In genomic region chr12:91496226-91496558, GRCm38 (mm10) we compare ENCODE assay signal across 19 mouse cellular contexts.
DNase-seq lines count a peak whose midpoint lies in the region; ATAC-seq and TF ChIP-seq lines count a peak whose summit lies in the region.
"Had no signal": no experiment of that assay in that cellular context is flagged by ENCODE, and none has a peak within 500 bp of the region (broad histone marks: within the 10 kb centered on the region; RNA-seq: fewer than 3 reads in every experiment).

No protein-coding gene starts in this region.

- no peaks in the 10 kb centered on the region for H3K36me3 ChIP-seq in hindbrain, embryonic 14.5 days (replicated peaks; ENCODE audit: control insufficient read depth, insufficient read depth)
- H3K36me3 ChIP-seq in hindbrain, embryonic 12.5 days: no peaks in the 10 kb centered on the region
- peaks cover 0 to 21% of the 10 kb centered on the region in 2 experiments; a peak in 2 of 4 replicates for H3K36me3 ChIP-seq in MEL (ENCODE audit: control insufficient read depth in 1 of 2, insufficient read depth in 2 of 2, low read length in 2 of 2)
- H3K36me3 ChIP-seq in forebrain, embryonic 13.5 days (ENCODE audit: poor library complexity, severe bottlenecking): no peaks in the 10 kb centered on the region
- no peaks in the 10 kb centered on the region for H3K36me3 ChIP-seq in midbrain, embryonic 15.5 days (replicated peaks)
- H3K36me3 ChIP-seq: embryonic facial prominence, embryonic 15.5 days; heart, embryonic 15.5 days; midbrain, embryonic 12.5 days; neural tube, embryonic 12.5 days had no signal

- H3K9ac ChIP-seq in hindbrain, embryonic 14.5 days: no peak overlapping the region
- H3K9ac ChIP-seq in hindbrain, embryonic 12.5 days: no peak overlapping the region
- peak overlapping the region; percentile 63 for H3K9ac ChIP-seq in MEL (ENCODE audit: control insufficient read depth, low read depth, low read length, poor library complexity, severe bottlenecking)
- no peak overlapping the region for H3K9ac ChIP-seq in forebrain, embryonic 13.5 days
- no peak overlapping the region for H3K9ac ChIP-seq in midbrain, embryonic 15.5 days
- H3K9ac ChIP-seq: embryonic facial prominence, embryonic 15.5 days; heart, embryonic 15.5 days; midbrain, embryonic 12.5 days; neural tube, embryonic 12.5 days had no signal

- TF ChIP-seq CTCF in MEL (IDR thresholded peaks at IDR 0.05 in 2 of 3, conservative IDR thresholded peaks at IDR 0.05 in 1 of 3; ENCODE audit: control insufficient read depth in 1 of 3, insufficient read depth in 1 of 3, low read depth in 2 of 3, low read length in 3 of 3, poor library complexity in 1 of 3, severe bottlenecking in 1 of 3): no peak

- ATAC-seq in hindbrain, embryonic 14.5 days (ENCODE audit: low FRiP score): no peak
- no peak for ATAC-seq in hindbrain, embryonic 12.5 days (ENCODE audit: low FRiP score)
- ATAC-seq in forebrain, embryonic 13.5 days: 0 out of 2 replicates have a peak, but pooled peaks have one; percentile 4
- peak; percentile 6; the same call in 1 of the 2 replicates for ATAC-seq in midbrain, embryonic 15.5 days (replicated peaks)
- ATAC-seq: hindbrain, postnatal 0 days had no signal

- H3K27ac ChIP-seq in hindbrain, embryonic 14.5 days: peak overlapping the region; percentile 44; the same call in 1 of the 2 replicates
- H3K27ac ChIP-seq in hindbrain, embryonic 12.5 days: no peak overlapping the region
- H3K27ac ChIP-seq in MEL (ENCODE audit: control insufficient read depth, low read depth, low read length): peak overlapping the region; percentile 92
- H3K27ac ChIP-seq in forebrain, embryonic 13.5 days: no peak overlapping the region; the same call in 1 of the 2 replicates
- peak overlapping the region; percentile 19; the same call in 1 of the 2 replicates for H3K27ac ChIP-seq in midbrain, embryonic 15.5 days
- H3K27ac ChIP-seq: embryonic facial prominence, embryonic 15.5 days; heart, embryonic 15.5 days; hindbrain, postnatal 0 days; midbrain, embryonic 12.5 days; neural tube, embryonic 12.5 days had no signal

- H3K4me1 ChIP-seq in hindbrain, embryonic 14.5 days (replicated peaks; ENCODE audit: control insufficient read depth, insufficient read depth, low read length): peaks cover 7% of the 10 kb centered on the region; the same call in 1 of the 2 replicates
- peaks cover 15% of the 10 kb centered on the region for H3K4me1 ChIP-seq in hindbrain, embryonic 12.5 days
- H3K4me1 ChIP-seq in MEL (ENCODE audit: control insufficient read depth in 1 of 2, insufficient read depth in 2 of 2, low read length in 2 of 2): peaks cover 3 to 15% of the 10 kb centered on the region in 2 experiments; a peak in 3 of 4 replicates
- peaks cover 14% of the 10 kb centered on the region for H3K4me1 ChIP-seq in forebrain, embryonic 13.5 days
- H3K4me1 ChIP-seq in midbrain, embryonic 15.5 days: peaks cover 16% of the 10 kb centered on the region
- H3K4me1 ChIP-seq: heart, embryonic 15.5 days had no signal

- no peaks in the 10 kb centered on the region for H3K9me3 ChIP-seq in hindbrain, embryonic 14.5 days (ENCODE audit: control insufficient read depth, low read length)
- H3K9me3 ChIP-seq in hindbrain, embryonic 12.5 days (replicated peaks): no peaks in the 10 kb centered on the region
- no peaks in the 10 kb centered on the region for H3K9me3 ChIP-seq in MEL (replicated peaks; ENCODE audit: insufficient read depth, low read length)
- H3K9me3 ChIP-seq in forebrain, embryonic 13.5 days (replicated peaks): no peaks in the 10 kb centered on the region
- no peaks in the 10 kb centered on the region for H3K9me3 ChIP-seq in midbrain, embryonic 15.5 days
- H3K9me3 ChIP-seq: embryonic facial prominence, embryonic 15.5 days; heart, embryonic 15.5 days; midbrain, embryonic 12.5 days; neural tube, embryonic 12.5 days had no signal

- H3K27me3 ChIP-seq in hindbrain, embryonic 14.5 days (ENCODE audit: control insufficient read depth, insufficient read depth, low read length): no peaks in the 10 kb centered on the region
- no peaks in the 10 kb centered on the region for H3K27me3 ChIP-seq in hindbrain, embryonic 12.5 days
- no peaks in the 10 kb centered on the region for H3K27me3 ChIP-seq in MEL (ENCODE audit: control insufficient read depth in 1 of 2, insufficient read depth in 2 of 2, low read length in 2 of 2)
- H3K27me3 ChIP-seq in forebrain, embryonic 13.5 days: no peaks in the 10 kb centered on the region
- H3K27me3 ChIP-seq in midbrain, embryonic 15.5 days (replicated peaks): no peaks in the 10 kb centered on the region
- H3K27me3 ChIP-seq: embryonic facial prominence, embryonic 15.5 days; heart, embryonic 15.5 days; midbrain, embryonic 12.5 days; neural tube, embryonic 12.5 days had no signal

- WGBS in hindbrain, embryonic 14.5 days: 52% methylated on average over 3 of the region's 3 CpGs
- 55% methylated on average over 3 of the region's 3 CpGs for WGBS in hindbrain, embryonic 12.5 days
- WGBS in forebrain, embryonic 13.5 days: 27% methylated on average over 3 of the region's 3 CpGs
- WGBS in midbrain, embryonic 15.5 days: 35% methylated on average over 3 of the region's 3 CpGs

- no peak for TF ChIP-seq RAD21 in MEL (IDR thresholded peaks at IDR 0.05; ENCODE audit: low read depth, low read length)

- H3K4me3 ChIP-seq in hindbrain, embryonic 14.5 days (replicated peaks; ENCODE audit: low read length): no peak overlapping the region
- no peak overlapping the region for H3K4me3 ChIP-seq in hindbrain, embryonic 12.5 days
- H3K4me3 ChIP-seq in MEL (ENCODE audit: control insufficient read depth in 1 of 2, insufficient read depth in 1 of 2, low read depth in 2 of 2, low read length in 2 of 2): peak overlapping the region; percentile 19 to 29
- no peak overlapping the region for H3K4me3 ChIP-seq in forebrain, embryonic 13.5 days
- no peak overlapping the region for H3K4me3 ChIP-seq in midbrain, embryonic 15.5 days
- H3K4me3 ChIP-seq: embryonic facial prominence, embryonic 15.5 days; heart, embryonic 15.5 days; midbrain, embryonic 12.5 days; neural tube, embryonic 12.5 days had no signal

- TF ChIP-seq EP300 in MEL (IDR thresholded peaks at IDR 0.05; ENCODE audit: low read depth in 1 of 2, low read length in 2 of 2): no peak; a peak in 1 of 4 replicates

- no peaks in the 10 kb centered on the region for H3K79me2 ChIP-seq in MEL (ENCODE audit: control insufficient read depth, insufficient read depth, low read length, poor library complexity)

- TF ChIP-seq POLR2A in MEL (IDR thresholded peaks at IDR 0.05; ENCODE audit: control insufficient read depth in 1 of 2, insufficient read depth in 1 of 2, low read depth in 1 of 2, low read length in 2 of 2, poor library complexity in 1 of 2): no peak

- H3K4me2 ChIP-seq in hindbrain, embryonic 14.5 days (replicated peaks): 0 out of 2 replicates have a peak overlapping the region, but pooled peaks have one; percentile 13
- no peak overlapping the region for H3K4me2 ChIP-seq in hindbrain, embryonic 12.5 days (replicated peaks)
- H3K4me2 ChIP-seq in forebrain, embryonic 13.5 days: peak overlapping the region; percentile 27
- H3K4me2 ChIP-seq in midbrain, embryonic 15.5 days: peak overlapping the region; percentile 21
- H3K4me2 ChIP-seq: embryonic facial prominence, embryonic 15.5 days; heart, embryonic 15.5 days; midbrain, embryonic 12.5 days; neural tube, embryonic 12.5 days had no signal

- no peak for DNase-seq in hindbrain, embryonic 14.5 days (ENCODE audit: low spot score)
- DNase-seq in MEL (ENCODE audit: low read depth, low spot score): no peak
- no peak for DNase-seq in urinary bladder, postnatal 14 days (ENCODE audit: low spot score)
- no peak for DNase-seq in ovary, postnatal 36 days (ENCODE audit: low spot score)
- DNase-seq: embryo, embryonic 11 days; heart, adult 11 months; kidney, adult 8-10 months; lung, adult 18-20 months; lung, postnatal 4 days; right cerebral cortex, postnatal 25 days; thymus, postnatal 36 days had no signal

TF ChIP-seq in MEL, 35 proteins besides CTCF, POLR2A, EP300 and RAD21:
- no peak for TF ChIP-seq MXI1 (IDR thresholded peaks at IDR 0.05; ENCODE audit: low read depth, low read length)
- TF ChIP-seq CHD2 (IDR thresholded peaks at IDR 0.05; ENCODE audit: low read length): 0 out of 2 replicates have a peak, but pooled peaks have one; percentile 3
- 0 out of 2 replicates have a peak, but pooled peaks have one; percentile 34 for TF ChIP-seq SIN3A (IDR thresholded peaks at IDR 0.05; ENCODE audit: low read length)
- 0 out of 2 replicates have a peak, but pooled peaks have one; percentile 6 for TF ChIP-seq NELFE (IDR thresholded peaks at IDR 0.05; ENCODE audit: low read depth, low read length)
- TF ChIP-seq JUND (IDR thresholded peaks at IDR 0.05; ENCODE audit: low read depth, low read length): no peak
- TF ChIP-seq SMC3 (IDR thresholded peaks at IDR 0.05; ENCODE audit: low read depth, low read length): no peak
- no peak for TF ChIP-seq MAX (IDR thresholded peaks at IDR 0.05; ENCODE audit: low read length)

Comparison
In these comparisons a context has a peak if more than half of its experiments do, and no peak if none do; other contexts are left out.
1. H3K27ac ChIP-seq: peak in hindbrain, embryonic 14.5 days (single experiment), MEL (single experiment) and midbrain, embryonic 15.5 days (single experiment); none in hindbrain, embryonic 12.5 days (single experiment) and forebrain, embryonic 13.5 days (single experiment).
2. ATAC-seq: peak in forebrain, embryonic 13.5 days (single experiment) and midbrain, embryonic 15.5 days (single experiment); none in hindbrain, embryonic 14.5 days (single experiment) and hindbrain, embryonic 12.5 days (single experiment).
3. H3K4me3 ChIP-seq: peak in MEL (2 of 2); none in hindbrain, embryonic 14.5 days (single experiment), hindbrain, embryonic 12.5 days (single experiment), forebrain, embryonic 13.5 days (single experiment) and midbrain, embryonic 15.5 days (single experiment).